Mouse (Mus musculus): ENCODE measurements around the gene Proca1. TPM values are rescaled to one million over a fixed set of nuclear protein-coding genes. Genes with fewer than 3 reads are reported as not detected.

Gene Proca1
- polyA plus RNA-seq, 1 experiment from 2014 or later, result 2.9 TPM

- Histone ChIP-seq H3K4me3 (no peak overlapping the region), H3K9me3 (no peaks in the 10 kb centered on the region), H3K36me3 (peaks cover 17% of the 10 kb centered on the region), H3K4me1 (peaks cover 28% of the 10 kb centered on the region), H3K9ac (no peak overlapping the region), H3K4me2 (replicated peaks) (no peak overlapping the region), H3K27ac (no peak overlapping the region), H3K27me3 (no peaks in the 10 kb centered on the region)
- WGBS, result 57% methylated on average over 6 of the region's 6 CpGs
- ATAC-seq (ENCODE audit: insufficient number of reproducible peaks, insufficient read depth, low FRiP score, low TSS enrichment), result no peak
Measured at GRCm38 (mm10) chr11:78166640-78167039, 26.6 kb upstream of the Proca1 start.

GRCm38 (mm10) chr11:78167257-78167959 lies 25.8 kb upstream of the Proca1 start:
- no peaks in the 10 kb centered on the region for H3K9me3 ChIP-seq
- no peak overlapping the region for H3K4me3 ChIP-seq
- peaks cover 17% of the 10 kb centered on the region for H3K36me3 ChIP-seq
- no peak for ATAC-seq (ENCODE audit: insufficient number of reproducible peaks, insufficient read depth, low FRiP score, low TSS enrichment)
- H3K27ac ChIP-seq, result no peak overlapping the region
- whole genome bisulfite sequencing, result 80% methylated on average over 14 of the region's 14 CpGs
- H3K4me1 ChIP-seq, result peaks cover 23% of the 10 kb centered on the region
- no peak overlapping the region; the same call in 1 of the 2 replicates for H3K9ac ChIP-seq
- no peak overlapping the region for H3K4me2 ChIP-seq (replicated peaks)
- H3K27me3 ChIP-seq, result no peaks in the 10 kb centered on the region

- Histone ChIP-seq H3K36me3 (peaks cover 14% of the 10 kb centered on the region), H3K4me2 (replicated peaks) (no peak overlapping the region), H3K4me3 (no peak overlapping the region), H3K27me3 (no peaks in the 10 kb centered on the region), H3K27ac (no peak overlapping the region), H3K9me3 (no peaks in the 10 kb centered on the region), H3K9ac (no peak overlapping the region), H3K4me1 (peaks cover 11% of the 10 kb centered on the region)
- 49% methylated on average over 19 of the region's 19 CpGs for WGBS
- ATAC-seq (ENCODE audit: insufficient number of reproducible peaks, insufficient read depth, low FRiP score, low TSS enrichment), result no peak
Measured at GRCm38 (mm10) chr11:78168541-78169468, 24.4 kb upstream of the Proca1 start.

GRCm38 (mm10) chr11:78170306-78170705 lies 22.9 kb upstream of the Proca1 start:
- H3K9ac ChIP-seq, result no peak overlapping the region
- no peak overlapping the region for H3K4me2 ChIP-seq (replicated peaks)
- no peaks in the 10 kb centered on the region for H3K9me3 ChIP-seq
- H3K4me3 ChIP-seq, result no peak overlapping the region
- no peak for ATAC-seq (ENCODE audit: insufficient number of reproducible peaks, insufficient read depth, low FRiP score, low TSS enrichment)
- no peaks in the 10 kb centered on the region for H3K27me3 ChIP-seq
- 89% methylated on average over 15 of the region's 15 CpGs for WGBS
- H3K4me1 ChIP-seq, result peaks cover 11% of the 10 kb centered on the region
- peaks cover 14% of the 10 kb centered on the region for H3K36me3 ChIP-seq
- no peak overlapping the region for H3K27ac ChIP-seq

GRCm38 (mm10) chr11:78171328-78171727 lies 21.9 kb upstream of the Proca1 start:
- Histone ChIP-seq H3K4me2 (replicated peaks) (no peak overlapping the region), H3K36me3 (peaks cover 14% of the 10 kb centered on the region), H3K27ac (no peak overlapping the region), H3K9ac (no peak overlapping the region), H3K27me3 (no peaks in the 10 kb centered on the region), H3K9me3 (no peaks in the 10 kb centered on the region), H3K4me3 (no peak overlapping the region), H3K4me1 (peaks cover 4% of the 10 kb centered on the region; the same call in 1 of the 2 replicates)
- 73% methylated on average over 4 of the region's 4 CpGs for WGBS
- ATAC-seq (ENCODE audit: insufficient number of reproducible peaks, insufficient read depth, low FRiP score, low TSS enrichment), result no peak

GRCm38 (mm10) chr11:78172034-78172747 lies 21.0 kb upstream of the Proca1 start:
- Histone ChIP-seq H3K4me3 (no peak overlapping the region), H3K27me3 (no peaks in the 10 kb centered on the region), H3K9ac (no peak overlapping the region), H3K9me3 (no peaks in the 10 kb centered on the region), H3K4me2 (replicated peaks) (no peak overlapping the region), H3K4me1 (peaks cover 1% of the 10 kb centered on the region), H3K27ac (no peak overlapping the region), H3K36me3 (peaks cover 14% of the 10 kb centered on the region)
- WGBS, result 80% methylated on average over 16 of the region's 16 CpGs
- ATAC-seq (ENCODE audit: insufficient number of reproducible peaks, insufficient read depth, low FRiP score, low TSS enrichment), result no peak

- no peak for ATAC-seq (ENCODE audit: insufficient number of reproducible peaks, insufficient read depth, low FRiP score, low TSS enrichment)
- Histone ChIP-seq H3K36me3 (peaks cover 14% of the 10 kb centered on the region), H3K4me2 (replicated peaks) (no peak overlapping the region), H3K27ac (no peak overlapping the region), H3K4me1 (peaks cover 6% of the 10 kb centered on the region), H3K9me3 (no peaks in the 10 kb centered on the region), H3K27me3 (no peaks in the 10 kb centered on the region), H3K4me3 (no peak overlapping the region), H3K9ac (peak overlapping the region; percentile 27; the same call in 1 of the 2 replicates)
- 85% methylated on average over 19 of the region's 19 CpGs for WGBS
Measured at GRCm38 (mm10) chr11:78172748-78173383, 20.3 kb upstream of the Proca1 start.

GRCm38 (mm10) chr11:78174506-78174905 lies 18.7 kb upstream of the Proca1 start:
- Histone ChIP-seq H3K4me1 (peaks cover 14% of the 10 kb centered on the region), H3K27me3 (no peaks in the 10 kb centered on the region), H3K4me2 (replicated peaks) (no peak overlapping the region), H3K9ac (no peak overlapping the region), H3K36me3 (peaks cover 14% of the 10 kb centered on the region), H3K4me3 (no peak overlapping the region), H3K9me3 (no peaks in the 10 kb centered on the region), H3K27ac (no peak overlapping the region)
- no peak for ATAC-seq (ENCODE audit: insufficient number of reproducible peaks, insufficient read depth, low FRiP score, low TSS enrichment)
- WGBS, result 86% methylated on average over 3 of the region's 3 CpGs

- Histone ChIP-seq H3K9me3 (no peaks in the 10 kb centered on the region), H3K4me1 (peaks cover 27% of the 10 kb centered on the region), H3K36me3 (peaks cover 28% of the 10 kb centered on the region), H3K27ac (peak overlapping the region; percentile 85), H3K4me3 (peak overlapping the region; percentile 49), H3K4me2 (replicated peaks) (peak overlapping the region; percentile 88), H3K9ac (peak overlapping the region; percentile 70), H3K27me3 (no peaks in the 10 kb centered on the region)
- WGBS, result 3% methylated on average over 9 of the region's 10 CpGs
- ATAC-seq (ENCODE audit: insufficient number of reproducible peaks, insufficient read depth, low FRiP score, low TSS enrichment), result no peak
Measured at GRCm38 (mm10) chr11:78175771-78176401, 17.3 kb upstream of the Proca1 start.

- Histone ChIP-seq H3K4me3 (peak within 1 kb of the TSS; percentile 49), H3K36me3 (peaks cover 30% of the 10 kb centered on the region), H3K27ac (peak within 1 kb of the TSS; percentile 97), H3K9me3 (no peaks in the 10 kb centered on the region), H3K27me3 (no peaks in the 10 kb centered on the region), H3K9ac (peak within 1 kb of the TSS; percentile 70), H3K4me1 (peaks cover 33% of the 10 kb centered on the region), H3K4me2 (replicated peaks) (peak within 1 kb of the TSS; percentile 88)
- ATAC-seq (ENCODE audit: insufficient number of reproducible peaks, insufficient read depth, low FRiP score, low TSS enrichment), result no peak
- WGBS, result under 1% methylated on average over 32 of the region's 32 CpGs
Measured at GRCm38 (mm10) chr11:78176402-78176862, 16.8 kb upstream of the Proca1 start, which contains the start of the genes Nek8 and Tlcd1. Gene Nek8 (minus strand): TSS chr11:78176675. Gene Tlcd1 (plus strand): TSS chr11:78176711.

Data from embryonic facial prominence, embryonic 12.5 days (tissue).